ENCODE assay signal across 8 mouse cellular contexts in genomic region chr8:126585561-126586031, GRCm38 (mm10). TPM values are rescaled to one million over a fixed set of nuclear protein-coding genes. Genes with fewer than 3 reads are reported as not detected.
A peak's percentile ranks its signal among the peaks of the same experiment; 100 is the strongest.
DNase-seq lines count a peak whose midpoint lies in the region; ATAC-seq and TF ChIP-seq lines count a peak whose summit lies in the region.

No protein-coding gene starts in this region.

- 5% methylated on average over 9 of the region's 9 CpGs for WGBS in spleen, adult 2 months
- WGBS in hindbrain, embryonic 15.5 days: 44% methylated on average over 9 of the region's 9 CpGs
- WGBS in midbrain, embryonic 12.5 days: 72% methylated on average over 9 of the region's 9 CpGs

- H3K9me3 ChIP-seq in hindbrain, embryonic 15.5 days: no peaks in the 10 kb centered on the region
- no peaks in the 10 kb centered on the region for H3K9me3 ChIP-seq in midbrain, embryonic 12.5 days

- no peak for TF ChIP-seq POLR2A in spleen, adult 2 months (IDR thresholded peaks at IDR 0.05; ENCODE audit: low read depth, low read length)

- peak; percentile 48 to 49 for DNase-seq in adrenal gland, postnatal 36 days
- no peak for DNase-seq in adrenal gland, adult 8-10 months
- DNase-seq in spleen, adult 2 months (ENCODE audit: low read depth in 1 of 2, low spot score in 2 of 2): peak; percentile 53 to 70
- DNase-seq in spleen, postnatal 14 days (ENCODE audit: low spot score in 2 of 2): no peak
- peak; percentile 53 for DNase-seq in thymus, postnatal 25 days
- no peak for DNase-seq in gastrocnemius, postnatal 4 days (ENCODE audit: low spot score in 2 of 2)

- peak overlapping the region; percentile 91 for H3K27ac ChIP-seq in spleen, adult 2 months (ENCODE audit: insufficient read depth, low read length)
- peak overlapping the region; percentile 82; the same call in 1 of the 2 replicates for H3K27ac ChIP-seq in hindbrain, embryonic 15.5 days (replicated peaks)
- peak overlapping the region; percentile 83; the same call in 1 of the 2 replicates for H3K27ac ChIP-seq in midbrain, embryonic 12.5 days (replicated peaks)

- H3K4me3 ChIP-seq in spleen, adult 2 months (ENCODE audit: extremely low read depth, insufficient read depth, insufficient read length): peak overlapping the region; percentile 22
- H3K4me3 ChIP-seq in hindbrain, embryonic 15.5 days: no peak overlapping the region
- no peak overlapping the region for H3K4me3 ChIP-seq in midbrain, embryonic 12.5 days

- no peaks in the 10 kb centered on the region for H3K27me3 ChIP-seq in spleen, adult 2 months (ENCODE audit: control insufficient read depth, insufficient read depth, low read length)
- no peaks in the 10 kb centered on the region for H3K27me3 ChIP-seq in hindbrain, embryonic 15.5 days
- 0 out of 2 replicates have a peak, but pooled peaks cover 5% of the 10 kb centered on the region for H3K27me3 ChIP-seq in midbrain, embryonic 12.5 days

- no peak for TF ChIP-seq CTCF in spleen, adult 2 months (IDR thresholded peaks at IDR 0.05; ENCODE audit: extremely low read depth, insufficient read depth, insufficient read length, insufficient replicate concordance)

- no peak for ATAC-seq in hindbrain, embryonic 15.5 days (ENCODE audit: low FRiP score, low read depth)
- no peak for ATAC-seq in midbrain, embryonic 12.5 days (ENCODE audit: low FRiP score, low read depth)

- H3K4me2 ChIP-seq in hindbrain, embryonic 15.5 days: peak overlapping the region; percentile 93; the same call in 1 of the 2 replicates
- H3K4me2 ChIP-seq in midbrain, embryonic 12.5 days (replicated peaks): peak overlapping the region; percentile 100; the same call in 1 of the 2 replicates

- H3K36me3 ChIP-seq in spleen, adult 2 months (ENCODE audit: control insufficient read depth, insufficient read depth, low read length): peaks cover 3% of the 10 kb centered on the region
- no peaks in the 10 kb centered on the region for H3K36me3 ChIP-seq in hindbrain, embryonic 15.5 days
- H3K36me3 ChIP-seq in midbrain, embryonic 12.5 days: 0 out of 2 replicates have a peak, but pooled peaks cover 6% of the 10 kb centered on the region

- no peak overlapping the region for H3K9ac ChIP-seq in hindbrain, embryonic 15.5 days
- H3K9ac ChIP-seq in midbrain, embryonic 12.5 days (replicated peaks): no peak overlapping the region

- H3K4me1 ChIP-seq in spleen, adult 2 months (ENCODE audit: control insufficient read depth, insufficient read depth, insufficient read length): peaks cover 34% of the 10 kb centered on the region
- H3K4me1 ChIP-seq in hindbrain, embryonic 15.5 days (replicated peaks): peaks cover 81% of the 10 kb centered on the region
- peaks cover 64% of the 10 kb centered on the region for H3K4me1 ChIP-seq in midbrain, embryonic 12.5 days

RNA-seq across cellular contexts. Expression of gene Irf2bp2, which starts 8.2 kb away (rescaled TPM):
- total RNA-seq in adrenal gland, postnatal 36 days (2021): 100 to 1,000 TPM in 1 of 2 experiments, 10 to 100 TPM in 1; 89.7 to 114 TPM
- total RNA-seq in adrenal gland, adult 8-10 months (2022): 100 to 1,000 TPM in 2 of 4 experiments, 10 to 100 TPM in 2; 74.4 to 129 (median 98.9) TPM
- polyA plus RNA-seq in spleen, adult 2 months (2012; rRNA removed): 49.6 and 83.0 TPM in 2 replicates
- 9.1 and 9.2 TPM in 2 replicates for polyA plus RNA-seq in hindbrain, embryonic 15.5 days (2015; fragmentation: Nextera tagmentation; extraction: Ambion mirVana)
- 7.5 and 7.7 TPM in 2 replicates for polyA plus RNA-seq in midbrain, embryonic 12.5 days (2016; fragmentation: Nextera tagmentation; extraction: Ambion mirVana)
- total RNA-seq in gastrocnemius, postnatal 4 days (2021): 10 to 100 TPM; 71.8 to 76.1 TPM

Comparison
In these comparisons a context has a peak if more than half of its experiments do, and no peak if none do; other contexts are left out.
1. DNase-seq: peak in adrenal gland, postnatal 36 days (2 of 2), spleen, adult 2 months (2 of 2) and thymus, postnatal 25 days (single experiment); none in adrenal gland, adult 8-10 months (single experiment), spleen, postnatal 14 days (0 of 2) and gastrocnemius, postnatal 4 days (0 of 2).
2. Peak in every context shown above with its lines, with median percentiles within 50 percentile points of each other: H3K27ac ChIP-seq.